ENCODE assay signal across 7 mouse cellular contexts in genomic region chr8:45999784-46000705, GRCm38 (mm10). TPM values are rescaled to one million over a fixed set of nuclear protein-coding genes. Genes with fewer than 3 reads are reported as not detected.
DNase-seq lines count a peak whose midpoint lies in the region; ATAC-seq and TF ChIP-seq lines count a peak whose summit lies in the region.

No protein-coding gene starts in this region.

- DNase-seq in adrenal gland, postnatal 25 days: peak; percentile 100
- DNase-seq in heart, adult 18-20 months: peak; percentile 99 to 100
- DNase-seq in kidney, adult 2 months: peak; percentile 99
- DNase-seq in spleen, adult 2 months (ENCODE audit: low read depth in 1 of 2, low spot score in 2 of 2): peak; percentile 92 to 99

- H3K9ac ChIP-seq in embryonic facial prominence, embryonic 12.5 days: peak overlapping the region; percentile 52
- H3K9ac ChIP-seq in limb, embryonic 12.5 days (replicated peaks): peak overlapping the region; percentile 76
- H3K9ac ChIP-seq in midbrain, embryonic 15.5 days: peak overlapping the region; percentile 66

- TF ChIP-seq POLR2A in kidney, adult 2 months (IDR thresholded peaks at IDR 0.05; ENCODE audit: low read depth, low read length): peak; percentile 87
- TF ChIP-seq POLR2A in spleen, adult 2 months (IDR thresholded peaks at IDR 0.05; ENCODE audit: low read depth, low read length): peak; percentile 82

- 5% methylated on average over 55 of the region's 55 CpGs for WGBS in embryonic facial prominence, embryonic 12.5 days
- 3% methylated on average over 55 of the region's 55 CpGs for WGBS in kidney, adult 2 months
- WGBS in limb, embryonic 12.5 days: 6% methylated on average over 55 of the region's 55 CpGs
- 3% methylated on average over 55 of the region's 55 CpGs for WGBS in midbrain, embryonic 15.5 days
- 8% methylated on average over 55 of the region's 55 CpGs for WGBS in spleen, adult 2 months

- no peaks in the 10 kb centered on the region for H3K27me3 ChIP-seq in embryonic facial prominence, embryonic 12.5 days
- H3K27me3 ChIP-seq in kidney, adult 2 months (replicated peaks; ENCODE audit: control insufficient read depth, insufficient read depth, low read length): no peaks in the 10 kb centered on the region
- H3K27me3 ChIP-seq in limb, embryonic 12.5 days: no peaks in the 10 kb centered on the region
- H3K27me3 ChIP-seq in midbrain, embryonic 15.5 days (replicated peaks): no peaks in the 10 kb centered on the region
- H3K27me3 ChIP-seq in spleen, adult 2 months (ENCODE audit: control insufficient read depth, insufficient read depth, low read length): no peaks in the 10 kb centered on the region

- H3K4me3 ChIP-seq in embryonic facial prominence, embryonic 12.5 days: peak overlapping the region; percentile 49
- peak overlapping the region; percentile 78 for H3K4me3 ChIP-seq in kidney, adult 2 months (ENCODE audit: insufficient read depth, low read depth, low read length)
- H3K4me3 ChIP-seq in limb, embryonic 12.5 days (replicated peaks): peak overlapping the region; percentile 53
- H3K4me3 ChIP-seq in midbrain, embryonic 15.5 days: peak overlapping the region; percentile 52
- H3K4me3 ChIP-seq in spleen, adult 2 months (ENCODE audit: extremely low read depth, insufficient read depth, insufficient read length): peak overlapping the region; percentile 64

- H3K9me3 ChIP-seq in embryonic facial prominence, embryonic 12.5 days: no peaks in the 10 kb centered on the region
- H3K9me3 ChIP-seq in limb, embryonic 12.5 days: no peaks in the 10 kb centered on the region
- H3K9me3 ChIP-seq in midbrain, embryonic 15.5 days: no peaks in the 10 kb centered on the region

- ATAC-seq in embryonic facial prominence, embryonic 12.5 days (ENCODE audit: insufficient number of reproducible peaks, insufficient read depth, low FRiP score, low TSS enrichment): peak; percentile 99
- peak; percentile 99 for ATAC-seq in limb, embryonic 12.5 days (ENCODE audit: insufficient number of reproducible peaks, insufficient read depth, low FRiP score, low TSS enrichment, low read depth)
- ATAC-seq in midbrain, embryonic 15.5 days (replicated peaks): peak; percentile 99

- H3K4me2 ChIP-seq in embryonic facial prominence, embryonic 12.5 days (replicated peaks): peak overlapping the region; percentile 87
- H3K4me2 ChIP-seq in limb, embryonic 12.5 days: peak overlapping the region; percentile 84
- peak overlapping the region; percentile 67 for H3K4me2 ChIP-seq in midbrain, embryonic 15.5 days

- H3K36me3 ChIP-seq in embryonic facial prominence, embryonic 12.5 days: peaks cover 17% of the 10 kb centered on the region
- H3K36me3 ChIP-seq in kidney, adult 2 months (ENCODE audit: control insufficient read depth, insufficient read depth, low read length): peaks cover 5% of the 10 kb centered on the region; the same call in 1 of the 2 replicates
- peaks cover 23% of the 10 kb centered on the region for H3K36me3 ChIP-seq in limb, embryonic 12.5 days
- peaks cover 19% of the 10 kb centered on the region; the same call in 1 of the 2 replicates for H3K36me3 ChIP-seq in midbrain, embryonic 15.5 days (replicated peaks)
- H3K36me3 ChIP-seq in spleen, adult 2 months (ENCODE audit: control insufficient read depth, insufficient read depth, low read length): peaks cover 15% of the 10 kb centered on the region

- TF ChIP-seq CTCF in kidney, adult 2 months (conservative IDR thresholded peaks at IDR 0.05; ENCODE audit: insufficient read depth, insufficient read length, low read depth, low read length): no peak
- TF ChIP-seq CTCF in spleen, adult 2 months (IDR thresholded peaks at IDR 0.05; ENCODE audit: extremely low read depth, insufficient read depth, insufficient read length, insufficient replicate concordance): no peak

- H3K4me1 ChIP-seq in embryonic facial prominence, embryonic 12.5 days: peaks cover 11% of the 10 kb centered on the region; the same call in 1 of the 2 replicates
- H3K4me1 ChIP-seq in kidney, adult 2 months (ENCODE audit: control insufficient read depth, insufficient read depth, low read length): peaks cover 7% of the 10 kb centered on the region; the same call in 1 of the 2 replicates
- peaks cover 5% of the 10 kb centered on the region for H3K4me1 ChIP-seq in limb, embryonic 12.5 days (replicated peaks)
- peaks cover 22% of the 10 kb centered on the region for H3K4me1 ChIP-seq in midbrain, embryonic 15.5 days
- peaks cover 3% of the 10 kb centered on the region; the same call in 1 of the 2 replicates for H3K4me1 ChIP-seq in spleen, adult 2 months (ENCODE audit: control insufficient read depth, insufficient read depth, insufficient read length)

- H3K27ac ChIP-seq in embryonic facial prominence, embryonic 12.5 days: peak overlapping the region; percentile 95
- H3K27ac ChIP-seq in kidney, adult 2 months (ENCODE audit: insufficient read depth, low read depth, low read length): peak overlapping the region; percentile 95
- H3K27ac ChIP-seq in limb, embryonic 12.5 days: peak overlapping the region; percentile 97
- H3K27ac ChIP-seq in midbrain, embryonic 15.5 days: peak overlapping the region; percentile 99
- H3K27ac ChIP-seq in spleen, adult 2 months (ENCODE audit: insufficient read depth, low read length): peak overlapping the region; percentile 92

RNA-seq across cellular contexts. Expression of gene Lrp2bp, which starts 0.9 kb away (rescaled TPM):
- total RNA-seq in adrenal gland, postnatal 25 days (2021): 0.33 and 0.81 TPM in 2 replicates
- polyA plus RNA-seq in embryonic facial prominence, embryonic 12.5 days (2016; fragmentation: Nextera tagmentation; extraction: Ambion mirVana): 0.29 and 0.31 TPM in 2 replicates
- 1 to 10 TPM in 1 of 2 experiments, under 1 TPM in 1; 0.77 to 1.0 TPM for total RNA-seq in heart, adult 18-20 months (2021)
- polyA plus RNA-seq in kidney, adult 2 months (2012; rRNA removed): 0.17 and 0.18 TPM in 2 replicates
- polyA plus RNA-seq in limb, embryonic 12.5 days (2016; fragmentation: Nextera tagmentation; extraction: Ambion mirVana): 0.23 and 0.41 TPM in 2 replicates
- polyA plus RNA-seq in midbrain, embryonic 15.5 days (2015; fragmentation: Nextera tagmentation; extraction: Ambion mirVana): 0.52 and 0.66 TPM in 2 replicates
- 0.05 TPM in 1 of 2 replicates, not detected in the other for polyA plus RNA-seq in spleen, adult 2 months (2012; rRNA removed)

RNA-seq across cellular contexts. Expression of gene Ankrd37, which starts 5.5 kb away (rescaled TPM):
- total RNA-seq in adrenal gland, postnatal 25 days (2021): not detected in 2 replicates
- 19.4 and 20.0 TPM in 2 replicates for polyA plus RNA-seq in embryonic facial prominence, embryonic 12.5 days (2016; fragmentation: Nextera tagmentation; extraction: Ambion mirVana)
- total RNA-seq in heart, adult 18-20 months (2021): 1 to 10 TPM; 4.9 to 7.2 TPM
- polyA plus RNA-seq in kidney, adult 2 months (2012; rRNA removed): 1.5 and 1.8 TPM in 2 replicates
- 22.2 and 22.3 TPM in 2 replicates for polyA plus RNA-seq in limb, embryonic 12.5 days (2016; fragmentation: Nextera tagmentation; extraction: Ambion mirVana)
- 39.7 and 45.3 TPM in 2 replicates for polyA plus RNA-seq in midbrain, embryonic 15.5 days (2015; fragmentation: Nextera tagmentation; extraction: Ambion mirVana)
- polyA plus RNA-seq in spleen, adult 2 months (2012; rRNA removed): 3.4 and 3.8 TPM in 2 replicates

RNA-seq across cellular contexts. Expression of gene Ufsp2, which starts 24.7 kb away (rescaled TPM):
- 60.6 and 61.5 TPM in 2 replicates for total RNA-seq in adrenal gland, postnatal 25 days (2021)
- 75.2 and 76.5 TPM in 2 replicates for polyA plus RNA-seq in embryonic facial prominence, embryonic 12.5 days (2016; fragmentation: Nextera tagmentation; extraction: Ambion mirVana)
- total RNA-seq in heart, adult 18-20 months (2021): 10 to 100 TPM; 31.2 to 33.1 TPM
- polyA plus RNA-seq in kidney, adult 2 months (2012; rRNA removed): 22.9 and 29.2 TPM in 2 replicates
- 72.1 TPM in 2 replicates for polyA plus RNA-seq in limb, embryonic 12.5 days (2016; fragmentation: Nextera tagmentation; extraction: Ambion mirVana)
- 56.0 and 64.0 TPM in 2 replicates for polyA plus RNA-seq in midbrain, embryonic 15.5 days (2015; fragmentation: Nextera tagmentation; extraction: Ambion mirVana)
- 5.2 and 5.4 TPM in 2 replicates for polyA plus RNA-seq in spleen, adult 2 months (2012; rRNA removed)

RNA-seq across cellular contexts. Expression of gene 1700029J07Rik, which starts 25.0 kb away (rescaled TPM):
- 2.1 and 2.6 TPM in 2 replicates for total RNA-seq in adrenal gland, postnatal 25 days (2021)
- 4.5 and 5.4 TPM in 2 replicates for polyA plus RNA-seq in embryonic facial prominence, embryonic 12.5 days (2016; fragmentation: Nextera tagmentation; extraction: Ambion mirVana)
- 1 to 10 TPM in 1 of 2 experiments, under 1 TPM in 1; 0.37 to 1.3 TPM for total RNA-seq in heart, adult 18-20 months (2021)
- polyA plus RNA-seq in kidney, adult 2 months (2012; rRNA removed): 1.2 and 1.3 TPM in 2 replicates
- 3.4 and 4.9 TPM in 2 replicates for polyA plus RNA-seq in limb, embryonic 12.5 days (2016; fragmentation: Nextera tagmentation; extraction: Ambion mirVana)
- polyA plus RNA-seq in midbrain, embryonic 15.5 days (2015; fragmentation: Nextera tagmentation; extraction: Ambion mirVana): 5.5 and 6.5 TPM in 2 replicates
- polyA plus RNA-seq in spleen, adult 2 months (2012; rRNA removed): 0.20 and 0.29 TPM in 2 replicates

Comparison
In these comparisons a context has a peak if more than half of its experiments do, and no peak if none do; other contexts are left out.
1. Peak in every context shown above with its lines: DNase-seq, ATAC-seq, H3K4me3 ChIP-seq and H3K27ac ChIP-seq.